Mouse (Mus musculus): Measurements from ENCODE around the gene Insyn1.

Gene Insyn1

DNA sequence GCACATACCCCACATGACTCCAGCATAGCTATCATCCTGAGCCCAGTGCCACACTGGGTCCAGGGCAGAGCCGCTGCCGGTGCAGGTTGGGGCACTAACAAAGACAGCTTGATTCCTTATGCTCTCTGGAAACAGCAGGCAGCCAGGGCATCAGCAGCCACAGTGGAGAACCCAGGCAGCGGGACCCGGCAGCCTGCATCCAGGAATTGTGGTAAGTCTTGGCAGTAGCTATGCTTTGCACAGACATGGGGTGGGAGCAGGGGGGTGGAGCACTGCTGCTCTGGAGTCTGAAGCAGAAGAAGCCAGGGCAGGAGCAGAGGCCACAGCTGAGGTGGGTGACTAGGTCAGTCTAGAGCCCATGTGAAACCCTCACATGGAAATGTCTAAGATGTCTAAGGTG lies 43.8 kb downstream of the Insyn1 start:
- no peak for DNase-seq (ENCODE audit: extremely low read depth, low read depth, low spot score)

DNA sequence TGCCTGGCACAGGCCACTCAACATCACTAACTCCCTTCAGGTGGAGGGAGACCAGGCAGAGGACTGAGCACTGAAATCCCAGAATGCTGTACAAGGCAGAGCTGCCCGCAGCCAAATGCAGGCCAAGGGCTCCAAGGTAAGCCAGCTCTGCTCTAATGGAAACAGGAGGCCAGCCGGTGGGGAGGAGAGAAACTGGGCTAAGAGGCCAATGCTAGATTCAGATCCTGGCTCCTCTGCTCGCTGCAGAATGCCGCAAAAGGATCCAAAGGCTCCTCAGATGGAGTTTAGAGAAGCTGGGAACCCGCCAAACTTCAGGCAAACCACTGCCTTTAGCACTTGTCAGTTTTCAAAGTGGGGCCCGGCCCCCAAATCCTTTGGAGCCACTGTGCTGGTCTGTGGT lies 44.9 kb downstream of the Insyn1 start:
- DNase-seq (ENCODE audit: extremely low read depth, low read depth, low spot score) = no peak

- no peak for DNase-seq (ENCODE audit: extremely low read depth, low read depth, low spot score)
These were observed 46.4 kb downstream of the Insyn1 start for GRCm38 (mm10) chr9:58534766-58535165.

DNA sequence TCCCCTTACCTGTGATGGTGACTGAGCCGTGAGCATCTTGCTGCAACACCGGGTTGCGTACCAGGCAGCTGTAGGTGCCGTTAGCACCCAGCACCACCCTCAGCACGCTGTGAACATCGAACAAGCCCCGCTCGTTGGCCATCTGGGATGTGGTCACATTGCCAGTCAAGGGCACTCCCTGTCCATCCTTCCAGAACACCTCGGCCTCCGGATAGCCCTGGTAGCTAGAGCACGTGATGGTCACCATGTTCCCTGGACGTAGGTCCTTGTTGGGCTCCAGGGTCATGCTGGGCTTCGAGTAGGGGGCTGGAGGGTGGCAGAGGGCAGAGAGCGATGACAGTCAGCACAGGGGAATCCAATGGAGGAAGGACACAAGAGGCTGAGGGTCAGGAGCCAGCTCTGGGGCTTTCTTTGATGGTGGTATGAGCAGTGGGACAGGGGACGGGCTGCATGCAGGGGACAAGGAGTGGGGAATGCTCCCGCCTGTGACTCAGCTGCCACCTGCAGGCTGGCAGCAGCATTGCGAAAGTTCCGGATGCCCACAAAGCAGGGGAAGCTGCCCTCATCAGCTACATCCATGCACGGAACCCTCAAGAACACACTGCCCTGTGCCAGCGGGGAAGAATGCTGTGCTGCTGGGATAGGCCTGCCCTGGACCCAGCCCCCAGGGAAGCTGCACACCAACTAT lies 47.2 kb downstream of the Insyn1 start:
- no peak for DNase-seq (ENCODE audit: extremely low read depth, low read depth, low spot score)

GRCm38 (mm10) chr9:58537774-58538173 lies 49.4 kb downstream of the Insyn1 start:
- no peak for DNase-seq (ENCODE audit: extremely low read depth, low read depth, low spot score)

- no peak for DNase-seq (ENCODE audit: extremely low read depth, low read depth, low spot score)
These were observed 51.5 kb downstream of the Insyn1 start for GRCm38 (mm10) chr9:58539886-58540285.

- no peak for DNase-seq (ENCODE audit: extremely low read depth, low read depth, low spot score)
These were observed 53.5 kb downstream of the Insyn1 start for GRCm38 (mm10) chr9:58541895-58542338.

DNA sequence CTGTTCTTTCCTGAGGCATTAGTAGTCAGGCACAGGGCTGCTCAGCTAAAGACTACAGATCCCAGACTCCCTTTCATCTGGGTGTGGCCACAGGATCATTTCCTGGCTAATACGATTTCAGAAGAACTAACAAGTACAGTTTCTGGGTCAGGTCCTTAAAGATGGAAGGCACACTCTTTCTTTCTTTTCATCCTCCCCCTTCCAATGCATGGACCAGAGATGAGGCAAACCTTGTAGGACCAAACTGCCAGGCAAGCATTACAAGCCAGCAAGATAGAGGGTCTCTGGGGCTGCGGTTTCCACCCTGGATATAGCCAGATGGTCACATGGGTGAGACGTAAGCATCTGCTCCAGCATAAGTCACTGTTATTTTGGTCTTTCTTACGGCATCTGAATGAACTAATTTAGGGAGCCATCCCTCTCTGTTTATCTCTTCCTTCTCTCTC lies 56.5 kb downstream of the Insyn1 start:
- DNase-seq (ENCODE audit: extremely low read depth, low read depth, low spot score) = no peak

GRCm38 (mm10) chr9:58545428-58545827 lies 57.0 kb downstream of the Insyn1 start:
- no peak for DNase-seq (ENCODE audit: extremely low read depth, low read depth, low spot score)

- DNase-seq (ENCODE audit: extremely low read depth, low read depth, low spot score) = no peak
These were observed 58.4 kb downstream of the Insyn1 start for GRCm38 (mm10) chr9:58546630-58547360.

- no peak for DNase-seq (ENCODE audit: extremely low read depth, low read depth, low spot score)
These were observed 60.5 kb downstream of the Insyn1 start for GRCm38 (mm10) chr9:58548897-58549296.

Measured in fat pad, adult 2 months (tissue).